Mouse (Mus musculus): ENCODE measurements at regions not wholly inside any gene's neighbourhood (a gene's known extent, or its start where the extent isn't known, plus 50 kb on each side); places are given as distances from the start of the nearest gene placed in this dataset.

- WGBS: 65% methylated on average over 3 of the region's 3 CpGs
- Histone ChIP-seq H3K9ac (no peak overlapping the region), H3K4me3 (no peak overlapping the region), H3K27me3 (no peaks in the 10 kb centered on the region), H3K4me2 (no peak overlapping the region), H3K4me1 (no peaks in the 10 kb centered on the region), H3K27ac (no peak overlapping the region), H3K9me3 (0 out of 2 replicates have a peak, but pooled peaks cover 5% of the 10 kb centered on the region), H3K36me3 (no peaks in the 10 kb centered on the region)
- ATAC-seq (ENCODE audit: insufficient number of reproducible peaks, low FRiP score, low TSS enrichment, low read depth): no peak
These were observed 276.2 kb downstream of the Pik3r1 start for GRCm38 (mm10) chr13:101491835-101492234.

- H3K9ac ChIP-seq: no peak overlapping the region
- H3K36me3 ChIP-seq: no peaks in the 10 kb centered on the region
- no peaks in the 10 kb centered on the region for H3K27me3 ChIP-seq
- no peak overlapping the region for H3K4me3 ChIP-seq
- no peaks in the 10 kb centered on the region for H3K4me1 ChIP-seq
- H3K4me2 ChIP-seq: no peak overlapping the region
- WGBS: 73% methylated on average over 5 of the region's 5 CpGs
- no peak for ATAC-seq (ENCODE audit: insufficient number of reproducible peaks, low FRiP score, low TSS enrichment, low read depth)
- no peak overlapping the region for H3K27ac ChIP-seq
- H3K9me3 ChIP-seq: no peaks in the 10 kb centered on the region
These were observed 277.1 kb downstream of the Pik3r1 start for GRCm38 (mm10) chr13:101490961-101491360.

GRCm38 (mm10) chr13:101487621-101488020 lies 280.4 kb downstream of the Pik3r1 start:
- WGBS: 77% methylated on average over 2 of the region's 2 CpGs
- H3K27me3 ChIP-seq: no peaks in the 10 kb centered on the region
- H3K4me2 ChIP-seq: no peak overlapping the region
- H3K9me3 ChIP-seq: no peaks in the 10 kb centered on the region
- ATAC-seq (ENCODE audit: insufficient number of reproducible peaks, low FRiP score, low TSS enrichment, low read depth): no peak
- no peak overlapping the region for H3K27ac ChIP-seq
- H3K4me1 ChIP-seq: no peaks in the 10 kb centered on the region
- H3K9ac ChIP-seq: no peak overlapping the region
- H3K36me3 ChIP-seq: no peaks in the 10 kb centered on the region
- no peak overlapping the region for H3K4me3 ChIP-seq

- H3K4me3 ChIP-seq: no peak overlapping the region
- H3K9me3 ChIP-seq: no peaks in the 10 kb centered on the region
- ATAC-seq (ENCODE audit: insufficient number of reproducible peaks, low FRiP score, low TSS enrichment, low read depth): no peak
- WGBS: 76% methylated on average over 7 of the region's 7 CpGs
- H3K4me2 ChIP-seq: no peak overlapping the region
- H3K36me3 ChIP-seq: no peaks in the 10 kb centered on the region
- peaks cover 2% of the 10 kb centered on the region; the same call in 1 of the 2 replicates for H3K4me1 ChIP-seq
- H3K27ac ChIP-seq: no peak overlapping the region
- no peak overlapping the region for H3K9ac ChIP-seq
- H3K27me3 ChIP-seq: no peaks in the 10 kb centered on the region
These were observed 282.2 kb downstream of the Pik3r1 start for GRCm38 (mm10) chr13:101485823-101486222.

- no peaks in the 10 kb centered on the region for H3K27me3 ChIP-seq
- 68% methylated on average over 3 of the region's 3 CpGs for WGBS
- H3K4me2 ChIP-seq: no peak overlapping the region
- no peaks in the 10 kb centered on the region for H3K36me3 ChIP-seq
- no peak overlapping the region for H3K9ac ChIP-seq
- H3K9me3 ChIP-seq: no peaks in the 10 kb centered on the region
- H3K4me1 ChIP-seq: peaks cover 5% of the 10 kb centered on the region; the same call in 1 of the 2 replicates
- H3K4me3 ChIP-seq: no peak overlapping the region
- no peak for ATAC-seq (ENCODE audit: insufficient number of reproducible peaks, low FRiP score, low TSS enrichment, low read depth)
- H3K27ac ChIP-seq: no peak overlapping the region
These were observed 284.2 kb downstream of the Pik3r1 start for GRCm38 (mm10) chr13:101483816-101484215.

- Histone ChIP-seq H3K4me3 (no peak overlapping the region), H3K27me3 (no peaks in the 10 kb centered on the region), H3K9ac (no peak overlapping the region), H3K4me2 (no peak overlapping the region), H3K27ac (no peak overlapping the region), H3K9me3 (no peaks in the 10 kb centered on the region), H3K4me1 (peaks cover 5% of the 10 kb centered on the region; the same call in 1 of the 2 replicates), H3K36me3 (no peaks in the 10 kb centered on the region)
- no peak for ATAC-seq (ENCODE audit: insufficient number of reproducible peaks, low FRiP score, low TSS enrichment, low read depth)
- WGBS: 66% methylated on average over 6 of the region's 6 CpGs
These were observed 286.3 kb downstream of the Pik3r1 start for GRCm38 (mm10) chr13:101481551-101482184.

- Histone ChIP-seq H3K27ac (no peak overlapping the region), H3K36me3 (no peaks in the 10 kb centered on the region), H3K4me2 (no peak overlapping the region), H3K27me3 (no peaks in the 10 kb centered on the region), H3K9ac (no peak overlapping the region), H3K4me3 (no peak overlapping the region), H3K4me1 (peaks cover 5% of the 10 kb centered on the region; the same call in 1 of the 2 replicates), H3K9me3 (no peaks in the 10 kb centered on the region)
- ATAC-seq (ENCODE audit: insufficient number of reproducible peaks, low FRiP score, low TSS enrichment, low read depth): no peak
- 67% methylated on average over 2 of the region's 2 CpGs for WGBS
These were observed 288.7 kb downstream of the Pik3r1 start for GRCm38 (mm10) chr13:101479297-101479652.

GRCm38 (mm10) chr13:101478608-101479296 lies 289.3 kb downstream of the Pik3r1 start:
- no peak for ATAC-seq (ENCODE audit: insufficient number of reproducible peaks, low FRiP score, low TSS enrichment, low read depth)
- peaks cover 5% of the 10 kb centered on the region; the same call in 1 of the 2 replicates for H3K4me1 ChIP-seq
- H3K27me3 ChIP-seq: no peaks in the 10 kb centered on the region
- H3K27ac ChIP-seq: no peak overlapping the region; the same call in 1 of the 2 replicates
- H3K4me2 ChIP-seq: no peak overlapping the region
- H3K36me3 ChIP-seq: no peaks in the 10 kb centered on the region
- no peak overlapping the region for H3K9ac ChIP-seq
- 54% methylated on average over 4 of the region's 4 CpGs for WGBS
- H3K9me3 ChIP-seq: no peaks in the 10 kb centered on the region
- H3K4me3 ChIP-seq: no peak overlapping the region

GRCm38 (mm10) chr13:101473349-101473748 lies 294.7 kb downstream of the Pik3r1 start:
- Histone ChIP-seq H3K9me3 (no peaks in the 10 kb centered on the region), H3K27ac (no peak overlapping the region), H3K4me2 (no peak overlapping the region), H3K27me3 (no peaks in the 10 kb centered on the region), H3K9ac (no peak overlapping the region), H3K4me3 (no peak overlapping the region), H3K4me1 (peaks cover 6% of the 10 kb centered on the region), H3K36me3 (no peaks in the 10 kb centered on the region)
- 69% methylated on average over 8 of the region's 8 CpGs for whole genome bisulfite sequencing
- no peak for ATAC-seq (ENCODE audit: insufficient number of reproducible peaks, low FRiP score, low TSS enrichment, low read depth)

- no peaks in the 10 kb centered on the region for H3K27me3 ChIP-seq
- 54% methylated on average over 20 of the region's 20 CpGs for WGBS
- no peak overlapping the region for H3K4me2 ChIP-seq
- no peaks in the 10 kb centered on the region for H3K36me3 ChIP-seq
- no peak overlapping the region for H3K4me3 ChIP-seq
- peak overlapping the region; percentile 67 for H3K27ac ChIP-seq
- ATAC-seq (ENCODE audit: insufficient number of reproducible peaks, low FRiP score, low TSS enrichment, low read depth): peak; percentile 40; the same call in 1 of the 2 replicates
- H3K4me1 ChIP-seq: peaks cover 6% of the 10 kb centered on the region
- H3K9ac ChIP-seq: no peak overlapping the region
- H3K9me3 ChIP-seq: no peaks in the 10 kb centered on the region
These were observed 297.3 kb downstream of the Pik3r1 start for GRCm38 (mm10) chr13:101470560-101471247.

- Histone ChIP-seq H3K27me3 (no peaks in the 10 kb centered on the region), H3K9ac (no peak overlapping the region), H3K4me3 (no peak overlapping the region), H3K27ac (no peak overlapping the region), H3K36me3 (no peaks in the 10 kb centered on the region), H3K9me3 (no peaks in the 10 kb centered on the region), H3K4me2 (no peak overlapping the region), H3K4me1 (peaks cover 4% of the 10 kb centered on the region)
- no peak for ATAC-seq (ENCODE audit: insufficient number of reproducible peaks, low FRiP score, low TSS enrichment, low read depth)
- 61% methylated on average over 3 of the region's 3 CpGs for WGBS
These were observed 302.3 kb downstream of the Pik3r1 start for GRCm38 (mm10) chr13:101465748-101466127.

All from limb, embryonic 15.5 days (tissue).